Mouse (Mus musculus): ENCODE data around the gene Erp29. TPM values are rescaled to one million over a fixed set of nuclear protein-coding genes. Genes with fewer than 3 reads are reported as not detected.
A peak's percentile ranks its signal among the peaks of the same experiment; 100 is the strongest.
"Not testable (repeated sequence)": the region's sequence is repeated elsewhere in the genome, so short reads cannot be mapped to it uniquely, and the experiment has no call there.

Erp29 gene
- 43.5 and 53.7 TPM in 2 replicates for polyA plus RNA-seq (2012; rRNA removed)

- peak; percentile 68 for DNase-seq (ENCODE audit: low read depth, low spot score)
- under 1% methylated on average over 94 of the region's 97 CpGs for WGBS
These were observed at the start of gene Erp29 for GRCm38 (mm10) chr5:121452026-121452869. Gene Erp29, minus strand, starts transcription at chr5:121452506.

GRCm38 (mm10) chr5:121501424-121501996, 49.2 kb upstream of the Erp29 start:
- DNase-seq (ENCODE audit: low read depth, low spot score): not testable (repeated sequence)
- 52% methylated on average over 10 of the region's 17 CpGs for WGBS

GRCm38 (mm10) chr5:121500719-121501118, 48.4 kb upstream of the Erp29 start:
- no peak for DNase-seq (ENCODE audit: low read depth, low spot score)
- 34% methylated on average over 7 of the region's 7 CpGs for WGBS

- no peak for DNase-seq (ENCODE audit: low read depth, low spot score)
- WGBS: 66% methylated on average over 8 of the region's 8 CpGs
These were observed 41.0 kb upstream of the Erp29 start for GRCm38 (mm10) chr5:121493305-121493704.

GRCm38 (mm10) chr5:121484801-121485200, 32.5 kb upstream of the Erp29 start:
- DNase-seq (ENCODE audit: low read depth, low spot score): no peak
- 34% methylated on average over 5 of the region's 5 CpGs for WGBS

GRCm38 (mm10) chr5:121477680-121478079, 25.4 kb upstream of the Erp29 start:
- DNase-seq (ENCODE audit: low read depth, low spot score): no peak
- 32% methylated on average over 3 of the region's 3 CpGs for WGBS

GRCm38 (mm10) chr5:121476040-121476439, 23.7 kb upstream of the Erp29 start:
- no peak for DNase-seq (ENCODE audit: low read depth, low spot score)
- 73% methylated on average over 1 of the region's 1 CpGs for WGBS

GRCm38 (mm10) chr5:121474610-121475009, 22.3 kb upstream of the Erp29 start:
- DNase-seq (ENCODE audit: low read depth, low spot score): no peak

DNA sequence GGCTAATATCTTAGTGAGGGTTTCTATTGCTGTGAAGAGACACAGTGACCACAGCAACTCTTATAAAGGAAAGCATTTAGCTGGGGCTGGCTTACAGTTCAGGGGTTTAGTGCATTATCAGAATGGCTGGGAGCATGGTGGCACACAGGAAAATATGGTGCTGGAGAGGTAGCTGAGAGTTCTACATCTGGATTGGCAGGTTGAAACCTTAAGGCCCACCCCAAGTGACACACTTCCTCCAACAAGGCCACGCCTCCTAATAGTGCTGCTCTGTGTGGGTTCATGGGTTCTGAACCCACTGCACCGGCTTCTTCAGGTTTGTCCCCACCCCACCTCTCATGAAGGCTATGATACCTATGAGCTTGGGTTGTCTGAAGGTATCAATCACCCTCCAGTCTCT, 20.1 kb upstream of the Erp29 start:
- DNase-seq (ENCODE audit: low read depth, low spot score): no peak
- whole genome bisulfite sequencing: 91% methylated on average over 2 of the region's 2 CpGs

More at GRCm38 (mm10) chr5:121474610-121475009, 22.3 kb upstream of the Erp29 start:
- 67% methylated on average over 7 of the region's 7 CpGs for WGBS

DNA sequence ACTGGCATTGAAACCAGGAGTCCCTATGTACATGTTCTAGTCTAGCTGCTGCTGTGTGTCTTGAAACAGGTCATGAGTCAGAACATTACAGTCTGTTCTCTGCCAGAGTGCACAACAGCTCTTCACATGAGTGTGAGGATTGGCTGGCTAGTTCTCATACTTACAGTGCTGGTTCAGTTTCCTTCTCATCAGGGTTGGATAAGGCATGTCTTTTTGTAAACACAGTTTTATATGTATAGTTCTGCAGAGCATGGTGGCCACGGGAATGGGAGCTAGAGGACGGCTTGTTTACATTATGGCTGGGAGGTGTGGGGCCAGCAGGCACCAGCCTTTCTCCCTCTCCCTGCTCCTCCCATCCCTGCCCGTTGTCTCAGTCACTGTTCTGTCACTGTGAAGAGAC, 17.3 kb upstream of the Erp29 start:
- no peak for DNase-seq (ENCODE audit: low read depth, low spot score)
- WGBS: 11% methylated on average over 3 of the region's 3 CpGs

DNA sequence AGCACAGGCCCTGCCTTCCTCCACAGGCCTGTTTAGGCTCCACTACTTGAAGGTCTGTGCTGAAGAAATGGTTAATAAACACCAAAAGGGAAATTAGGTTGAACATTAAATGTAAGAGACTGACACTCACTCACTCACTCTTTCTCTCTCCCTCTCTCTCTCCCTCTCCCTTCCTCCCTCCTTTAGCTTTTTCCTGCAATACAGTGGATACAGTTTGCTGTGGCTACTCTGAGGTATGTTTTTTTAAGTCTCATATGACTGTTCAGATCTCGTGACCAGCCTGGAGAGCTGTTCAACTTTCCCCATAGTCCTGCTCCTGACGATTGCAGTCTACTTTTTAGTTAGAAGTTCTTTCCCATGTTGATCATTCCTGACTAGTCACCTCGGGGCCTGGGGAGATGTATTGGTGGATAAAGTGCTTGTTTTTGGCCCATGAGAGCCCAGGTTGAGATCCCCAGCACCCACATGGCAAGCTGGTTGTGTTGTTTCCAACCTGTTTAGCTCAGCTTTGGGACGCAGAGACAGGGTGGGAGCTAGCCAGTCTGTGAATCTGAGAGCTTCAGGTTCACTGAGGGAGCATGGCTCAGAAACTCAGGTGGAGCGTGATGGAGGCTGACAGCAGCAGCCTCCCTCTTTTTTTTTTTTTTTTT, 11.4 kb upstream of the Erp29 start:
- 76% methylated on average over 5 of the region's 5 CpGs for WGBS
- no peak for DNase-seq (ENCODE audit: low read depth, low spot score)

DNA sequence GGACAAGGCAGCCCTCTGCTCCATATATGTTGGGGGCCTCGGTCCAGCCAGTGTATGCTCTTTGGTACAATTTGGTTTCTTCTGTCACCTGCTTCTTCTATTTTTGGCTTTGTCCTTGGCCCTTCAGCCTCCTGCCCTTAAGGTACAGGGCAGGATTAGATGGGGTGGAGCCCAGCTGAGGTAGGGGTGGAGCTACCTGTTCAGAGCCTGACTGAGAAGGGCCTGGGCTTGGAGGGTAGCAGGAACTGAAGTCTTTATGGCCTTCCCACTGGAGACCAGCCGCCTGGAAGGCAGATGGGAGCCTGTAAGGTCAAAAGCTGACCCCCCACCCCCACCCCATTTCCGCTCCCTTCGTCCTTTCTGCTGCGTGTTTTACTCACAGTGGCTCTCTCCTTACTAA, 10.7 kb upstream of the Erp29 start:
- no peak for DNase-seq (ENCODE audit: low read depth, low spot score)
- WGBS: 61% methylated on average over 5 of the region's 5 CpGs

DNA sequence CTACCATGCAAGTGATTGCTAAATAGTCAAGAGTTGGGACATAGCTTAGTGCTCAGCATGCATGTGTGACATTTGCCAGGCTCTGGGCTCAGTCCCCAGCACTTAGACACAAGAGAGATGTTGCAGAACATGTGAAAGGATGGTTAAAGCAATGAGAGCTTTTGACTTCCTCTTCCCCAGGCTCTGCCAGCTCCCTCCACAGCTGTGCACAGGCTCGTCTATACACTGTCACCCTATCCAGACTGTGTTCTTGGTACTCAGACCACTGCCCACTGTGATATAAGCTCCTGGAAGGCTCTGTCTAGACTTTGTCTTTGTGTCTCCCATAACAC, 9.8 kb upstream of the Erp29 start:
- no peak for DNase-seq (ENCODE audit: low read depth, low spot score)

GRCm38 (mm10) chr5:121461339-121462170, 9.2 kb upstream of the Erp29 start:
- DNase-seq (ENCODE audit: low read depth, low spot score): no peak
- WGBS: 48% methylated on average over 4 of the region's 4 CpGs

More for the DNA sequence above, 9.8 kb upstream of the Erp29 start:
- 21% methylated on average over 1 of the region's 1 CpGs for WGBS

- 56% methylated on average over 9 of the region's 9 CpGs for WGBS
- DNase-seq (ENCODE audit: low read depth, low spot score): no peak
These were observed 3.4 kb upstream of the Erp29 start for GRCm38 (mm10) chr5:121455510-121456265.

GRCm38 (mm10) chr5:121454503-121454782, 2.1 kb upstream of the Erp29 start:
- WGBS: 30% methylated on average over 3 of the region's 3 CpGs
- DNase-seq (ENCODE audit: low read depth, low spot score): peak; percentile 64

DNA sequence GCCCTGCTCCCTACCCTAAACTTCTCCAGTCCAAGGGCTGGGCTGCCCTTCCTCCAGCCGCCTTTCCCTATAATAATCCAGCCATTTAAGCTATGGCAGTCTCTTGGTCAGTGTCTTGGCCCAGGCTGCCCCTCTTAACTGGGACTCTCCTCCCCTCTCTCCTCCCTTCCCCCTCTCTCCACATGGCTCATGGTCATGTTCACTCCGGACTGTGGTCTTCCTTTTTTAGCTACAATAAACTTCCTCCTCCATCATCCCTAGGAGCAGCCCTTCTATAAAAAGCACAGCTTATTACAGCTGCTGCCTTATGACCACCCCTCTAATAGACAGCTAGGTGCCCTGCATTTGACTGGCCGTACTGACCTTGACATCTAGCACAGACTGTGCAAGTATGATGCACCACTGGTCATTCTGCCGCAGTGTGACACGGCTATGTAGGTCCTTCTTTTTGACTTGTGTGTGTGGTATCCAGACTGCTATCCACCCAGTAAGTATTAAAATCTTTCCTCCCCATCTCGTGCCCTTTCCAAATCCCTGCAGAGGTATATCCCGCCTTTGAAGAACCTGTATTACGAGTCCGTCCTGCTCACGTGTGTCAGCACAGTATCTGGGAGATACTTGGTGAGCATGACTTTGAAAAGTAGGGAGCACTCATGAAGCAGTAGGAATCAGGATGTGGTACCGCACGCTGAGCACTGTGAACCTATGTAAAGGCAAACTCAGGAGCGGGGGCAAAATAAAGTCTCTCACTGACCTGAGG, 1.6 kb upstream of the Erp29 start:
- 36% methylated on average over 13 of the region's 13 CpGs for WGBS
- no peak for DNase-seq (ENCODE audit: low read depth, low spot score)

GRCm38 (mm10) chr5:121452906-121453305, 600 bp upstream of the Erp29 start:
- no peak for DNase-seq (ENCODE audit: low read depth, low spot score)
- WGBS: 3% methylated on average over 9 of the region's 9 CpGs

GRCm38 (mm10) chr5:121451644-121452025, 671 bp downstream of the Erp29 start, which contains the start of gene Tmem116:
Gene Tmem116, plus strand, starts transcription at chr5:121451893.
- no peak for DNase-seq (ENCODE audit: low read depth, low spot score)
- WGBS: under 1% methylated on average over 17 of the region's 17 CpGs

All from large intestine, adult 2 months (tissue).